Mouse (Mus musculus): ENCODE measurements around the gene 1700016C15Rik.

1700016C15Rik gene

DNA sequence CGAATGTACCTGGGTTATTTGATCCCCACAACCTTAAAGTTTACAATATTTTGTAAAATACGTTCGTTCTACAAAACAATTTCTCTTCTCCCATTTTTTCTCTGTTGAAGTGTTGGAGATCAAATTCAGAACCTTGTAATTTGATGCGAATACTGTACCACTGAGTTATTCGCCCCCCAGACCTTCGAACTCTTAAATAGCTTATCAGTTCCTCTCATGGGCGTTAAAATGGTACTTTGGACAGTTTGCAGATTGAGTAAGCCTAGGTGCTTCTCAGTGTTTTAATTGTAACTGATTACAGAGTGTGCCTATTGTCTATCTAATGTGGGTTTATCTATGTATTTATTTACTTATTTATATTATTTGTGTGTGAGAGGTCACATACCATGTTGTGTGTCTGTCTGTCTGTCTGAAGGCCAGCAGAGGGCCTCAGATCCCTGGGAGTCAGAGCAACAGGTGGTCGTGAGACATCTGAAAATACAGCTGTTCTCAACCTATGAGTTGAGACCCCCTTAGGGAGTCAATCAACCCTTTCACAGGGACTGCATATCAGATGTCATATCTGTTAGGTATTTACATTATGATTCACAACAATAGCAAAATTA, 67.6 kb downstream of the 1700016C15Rik start:
- DNase-seq = no peak

Data from thymus, postnatal 25 days (tissue).